Mouse (Mus musculus): ENCODE measurements at regions not wholly inside any gene's neighbourhood (a gene's known extent, or its start where the extent isn't known, plus 50 kb on each side); places are given as distances from the start of the nearest gene placed in this dataset.
A peak's percentile ranks its signal among the peaks of the same experiment; 100 is the strongest.

DNA sequence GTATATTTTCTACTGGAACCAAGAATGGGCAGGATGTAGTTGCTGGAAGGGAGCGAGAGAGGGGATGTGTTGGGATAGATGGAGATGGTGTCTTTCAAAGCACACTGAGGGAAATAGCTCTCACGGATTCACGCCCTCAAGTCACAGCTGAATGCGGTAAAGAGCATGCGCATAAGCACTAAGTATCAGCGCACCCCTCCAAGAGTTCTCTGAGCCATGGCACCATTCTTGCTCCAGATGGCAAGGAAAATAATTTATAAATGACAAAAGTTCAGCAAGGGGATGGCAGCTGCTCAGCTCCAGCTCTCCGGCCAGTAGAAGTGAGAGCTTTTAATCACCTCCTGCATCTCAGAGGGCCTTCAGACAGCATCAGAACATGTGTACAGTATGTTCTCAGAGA, 329.4 kb downstream of the Gm11361 start:
- DNase-seq (ENCODE audit: extremely low spot score, low spot score), result no peak

DNA sequence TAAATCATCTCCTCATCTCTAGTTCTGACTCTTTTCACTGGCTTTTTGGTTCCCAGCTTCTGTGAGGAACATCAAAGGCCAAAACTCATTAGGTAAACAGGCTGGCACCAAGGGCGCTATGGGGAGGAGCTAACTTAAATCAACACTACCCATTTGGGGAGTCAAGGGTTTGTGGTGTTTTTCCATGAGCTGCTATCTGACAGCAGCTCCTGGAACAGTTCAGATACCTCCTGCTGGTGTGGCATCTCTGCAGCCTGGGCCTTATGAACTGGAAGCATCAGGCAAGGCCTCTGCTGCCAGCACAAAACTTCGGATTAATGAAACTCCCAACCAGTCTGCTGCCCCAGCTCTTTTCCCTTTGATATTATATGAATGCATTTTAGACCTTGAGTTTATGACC, 328.8 kb downstream of the Gm11361 start:
- no peak for DNase-seq (ENCODE audit: extremely low spot score, low spot score)

- no peak for DNase-seq (ENCODE audit: extremely low spot score, low spot score)
Measured at GRCm38 (mm10) chr13:28583617-28584016, 326.3 kb downstream of the Gm11361 start.

- peak; percentile 25 for DNase-seq (ENCODE audit: extremely low spot score, low spot score)
Measured at GRCm38 (mm10) chr13:28575202-28575851, 318.0 kb downstream of the Gm11361 start.

- no peak for DNase-seq (ENCODE audit: extremely low spot score, low spot score)
Measured at GRCm38 (mm10) chr13:28573364-28573763, 316.0 kb downstream of the Gm11361 start.

DNA sequence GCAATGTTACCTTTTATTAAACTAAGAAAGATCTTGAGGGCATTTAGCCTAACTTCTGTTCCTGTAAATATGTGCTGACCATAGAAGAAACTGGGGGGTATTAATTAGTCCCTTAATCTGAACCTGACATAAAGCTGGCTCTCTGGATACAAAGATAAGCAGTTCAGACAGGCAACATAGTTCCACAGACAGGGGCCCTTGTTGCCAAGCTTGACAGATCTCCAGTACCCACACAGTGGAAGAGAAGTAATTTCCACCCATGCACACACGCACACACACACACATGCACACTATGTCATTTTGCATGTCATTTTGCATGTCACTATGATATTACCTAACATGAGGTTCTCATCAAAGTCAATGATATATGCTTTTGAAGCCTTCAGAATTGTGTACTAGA, 315.1 kb downstream of the Gm11361 start:
- no peak for DNase-seq (ENCODE audit: extremely low spot score, low spot score)

GRCm38 (mm10) chr13:28571716-28572115, 314.4 kb downstream of the Gm11361 start:
- DNase-seq (ENCODE audit: extremely low spot score, low spot score), result no peak

DNA sequence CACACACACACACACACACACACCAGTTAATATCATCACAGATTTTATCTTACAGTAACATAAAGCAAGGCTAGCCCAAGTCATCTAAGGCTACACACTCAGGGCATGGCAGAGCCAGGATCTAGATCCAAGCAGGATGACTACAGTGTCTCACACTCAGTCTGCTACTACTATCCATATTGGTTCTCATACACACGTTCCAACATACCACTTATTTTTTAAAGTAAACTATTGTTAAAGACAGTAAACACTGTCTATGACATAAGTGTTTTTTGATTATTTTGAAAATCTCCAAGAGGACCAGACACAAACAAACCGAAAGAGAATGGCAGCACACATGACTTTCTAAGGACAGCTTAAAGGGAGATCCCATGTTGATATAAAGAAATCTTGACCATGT, 306.3 kb downstream of the Gm11361 start:
- DNase-seq (ENCODE audit: extremely low spot score, low spot score), result no peak

DNA sequence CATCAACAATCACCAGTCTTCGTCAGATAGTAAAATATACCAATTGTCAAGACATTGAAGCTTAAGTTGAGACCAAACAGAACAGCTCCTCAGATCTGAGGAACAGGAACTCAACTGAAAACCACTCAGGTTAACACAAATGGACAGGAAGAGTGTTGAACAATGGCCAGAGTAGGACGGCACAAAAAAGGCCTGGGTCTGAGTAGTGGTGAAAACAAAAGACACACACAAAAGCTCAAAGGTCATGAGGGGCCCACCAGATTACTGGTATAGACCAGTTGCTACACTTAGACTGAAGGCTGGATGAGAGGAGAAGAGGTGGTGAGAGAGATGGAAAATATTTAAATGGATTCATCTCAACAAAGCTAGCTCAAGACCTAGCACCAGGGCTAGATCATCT, 302.8 kb downstream of the Gm11361 start:
- DNase-seq (ENCODE audit: extremely low spot score, low spot score), result no peak

DNA sequence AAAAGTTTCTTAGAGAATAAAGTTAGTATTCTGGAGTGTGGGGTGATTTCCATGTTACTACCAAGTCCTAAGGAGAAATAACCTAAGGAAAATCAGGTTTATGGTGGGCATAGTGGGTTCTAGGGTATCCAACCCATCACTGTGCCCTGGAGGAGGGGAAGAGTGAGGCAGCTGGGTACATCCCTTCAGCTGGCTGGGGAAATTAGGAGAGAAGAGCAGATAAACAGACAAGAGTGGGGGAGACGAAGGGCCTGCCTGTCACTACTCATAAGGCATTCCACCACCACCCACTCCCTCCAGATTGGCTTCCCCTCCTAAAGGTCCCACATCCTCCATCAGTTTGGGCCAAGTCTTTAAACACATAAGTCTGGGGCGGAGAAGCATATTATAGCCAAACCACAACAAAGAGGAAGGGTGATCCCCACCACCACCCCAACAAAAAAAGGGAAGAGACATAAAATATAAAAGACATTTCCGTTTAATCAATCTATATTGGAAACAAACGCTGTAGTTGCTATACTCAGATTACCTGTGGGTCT, 299.8 kb downstream of the Gm11361 start:
- no peak for DNase-seq (ENCODE audit: extremely low spot score, low spot score)

DNA sequence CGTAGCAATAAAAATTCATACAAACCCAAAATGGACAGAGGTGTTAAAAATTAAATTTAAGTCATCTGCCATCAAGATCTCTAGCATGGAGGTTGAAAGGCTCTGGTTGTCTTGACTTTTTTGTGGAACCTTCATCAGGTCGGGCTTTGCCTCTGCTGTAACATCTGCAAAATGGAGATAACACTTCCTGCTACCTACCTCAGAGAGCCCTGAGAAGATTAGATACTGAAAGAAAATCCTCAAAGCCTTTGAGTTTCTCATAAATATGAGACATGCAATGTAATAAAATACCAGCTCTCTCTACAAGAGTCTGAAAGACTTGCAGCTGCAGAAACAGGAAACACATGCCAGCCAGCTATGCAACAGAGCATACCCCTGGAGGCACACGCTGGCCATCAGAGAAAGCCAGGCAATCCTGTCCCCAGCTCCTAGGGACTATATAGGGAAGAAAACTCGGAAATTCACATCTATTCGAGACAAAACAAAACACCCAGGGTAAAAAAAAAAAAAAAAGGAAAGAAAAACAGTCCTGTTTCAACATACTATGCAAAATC, 299.1 kb downstream of the Gm11361 start:
- DNase-seq (ENCODE audit: extremely low spot score, low spot score), result no peak

- DNase-seq (ENCODE audit: extremely low spot score, low spot score), result no peak
Measured at GRCm38 (mm10) chr13:28554143-28554830, 297.0 kb downstream of the Gm11361 start.

DNA sequence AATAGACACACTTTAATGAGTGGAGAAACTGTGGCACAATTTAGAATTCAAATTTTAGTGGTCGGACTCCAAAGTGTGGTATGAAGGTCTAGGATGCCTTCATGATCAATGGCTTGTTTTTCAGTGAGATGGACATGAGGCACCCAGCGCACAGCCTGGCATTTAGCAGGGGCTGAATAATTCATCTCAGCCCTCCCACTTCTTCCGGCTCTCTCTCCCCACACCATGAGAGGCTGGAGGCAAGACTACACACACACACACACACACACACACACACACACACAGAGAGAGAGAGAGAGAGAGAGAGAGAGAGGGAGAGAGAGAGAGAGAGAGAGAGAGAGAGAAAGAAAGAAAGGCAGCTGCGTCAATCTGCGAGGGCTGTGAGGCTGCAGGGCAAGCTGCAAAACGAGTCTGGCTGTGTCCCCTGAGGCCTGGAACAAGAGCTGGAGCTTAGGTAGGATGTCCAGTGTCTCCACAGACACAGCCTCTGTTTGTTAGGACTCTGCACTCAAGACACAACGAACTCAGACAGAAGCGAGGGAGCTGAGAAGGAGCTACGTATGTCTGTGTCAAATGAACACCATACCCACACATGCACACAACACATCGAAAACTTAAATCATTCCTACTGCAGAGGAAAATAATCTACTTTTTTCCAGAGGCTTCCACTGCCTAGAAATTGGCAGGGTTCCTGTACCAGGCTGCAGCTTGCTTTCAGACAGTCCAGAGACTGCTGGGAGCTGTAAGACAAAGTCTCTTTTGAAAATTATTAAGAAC, 295.8 kb downstream of the Gm11361 start:
- no peak for DNase-seq (ENCODE audit: extremely low spot score, low spot score)

GRCm38 (mm10) chr13:28551555-28551954, 294.2 kb downstream of the Gm11361 start:
- DNase-seq (ENCODE audit: extremely low spot score, low spot score), result no peak

- DNase-seq (ENCODE audit: extremely low spot score, low spot score), result no peak
Measured at GRCm38 (mm10) chr13:28545797-28546196, 288.5 kb downstream of the Gm11361 start.

- no peak for DNase-seq (ENCODE audit: extremely low spot score, low spot score)
Measured at GRCm38 (mm10) chr13:28545337-28545736, 288.0 kb downstream of the Gm11361 start.

GRCm38 (mm10) chr13:28544819-28545180, 287.5 kb downstream of the Gm11361 start:
- DNase-seq (ENCODE audit: extremely low spot score, low spot score), result no peak

DNA sequence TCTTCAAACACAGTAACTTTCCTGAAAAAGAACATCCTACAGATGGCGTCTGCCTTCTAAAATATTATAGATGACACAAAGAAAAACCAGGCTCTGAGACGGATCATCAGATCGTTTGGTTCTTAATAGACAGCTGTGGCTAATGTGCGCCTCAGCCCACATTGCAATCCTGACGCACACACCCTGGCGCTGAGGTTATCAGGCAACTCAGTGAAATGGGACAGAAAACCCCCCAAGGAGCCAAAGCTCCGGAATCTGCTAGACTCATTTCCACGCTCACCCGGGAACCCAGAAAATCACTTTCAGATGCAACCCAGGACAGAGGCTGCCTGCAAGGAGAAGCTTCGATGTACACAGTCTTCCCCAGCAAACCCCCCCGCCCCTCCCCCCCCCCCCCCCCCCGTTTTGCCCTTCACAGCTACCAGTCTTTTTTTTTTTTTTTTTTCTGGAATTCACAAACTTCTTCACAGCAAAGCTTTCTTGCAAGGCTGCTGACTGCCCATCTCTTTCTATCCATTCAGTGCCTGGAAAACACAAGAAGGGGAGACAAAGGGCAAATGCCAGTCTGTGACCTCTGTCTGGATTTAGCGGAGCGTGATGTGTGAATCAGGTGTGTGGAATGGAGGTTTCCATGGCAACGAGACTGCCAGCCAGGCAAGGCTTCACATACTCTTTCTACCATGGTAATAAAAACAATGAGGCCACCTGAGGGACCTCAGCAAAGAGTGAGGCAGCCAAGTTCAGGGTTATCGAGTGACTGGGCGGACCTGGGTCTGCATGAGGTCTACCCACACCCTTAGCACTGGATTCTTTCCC, 286.9 kb downstream of the Gm11361 start:
- DNase-seq (ENCODE audit: extremely low spot score, low spot score), result peak; percentile 70

DNA sequence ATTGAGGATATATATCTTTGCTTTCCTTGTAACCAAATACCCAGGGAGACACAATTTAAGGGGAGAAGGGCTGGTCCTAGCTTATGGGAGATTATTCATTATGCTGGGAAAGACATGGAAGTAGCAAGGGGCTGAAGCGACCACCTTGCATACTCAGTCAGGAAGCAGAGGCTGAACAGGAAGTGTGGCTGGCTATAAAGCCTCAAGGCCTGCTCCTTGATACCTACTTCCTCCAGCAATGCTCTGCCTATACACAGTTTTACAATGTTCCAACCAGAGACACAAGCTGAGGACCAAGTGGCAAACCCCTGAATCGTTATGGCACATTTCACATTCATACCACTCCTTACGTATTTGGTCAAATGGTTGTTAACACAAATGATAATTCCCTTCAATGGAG, 284.3 kb downstream of the Gm11361 start:
- DNase-seq (ENCODE audit: extremely low spot score, low spot score), result no peak

GRCm38 (mm10) chr13:28533080-28533479, 275.8 kb downstream of the Gm11361 start:
- peak; percentile 3 for DNase-seq (ENCODE audit: extremely low spot score, low spot score)

GRCm38 (mm10) chr13:28532278-28532677, 274.9 kb downstream of the Gm11361 start:
- no peak for DNase-seq (ENCODE audit: extremely low spot score, low spot score)

Measured in neural tube, embryonic 10.5 days (tissue).